Mouse (Mus musculus): ENCODE measurements around the gene Agtrap.
"Not testable (repeated sequence)": the region's sequence is repeated elsewhere in the genome, so short reads cannot be mapped to it uniquely, and the experiment has no call there.

The Agtrap gene

GRCm38 (mm10) chr4:148044113-148044512 lies 43.7 kb downstream of the Agtrap start:
- DNase-seq: no peak

GRCm38 (mm10) chr4:148043327-148043726 lies 44.5 kb downstream of the Agtrap start:
- not testable (repeated sequence) for DNase-seq

- peak; percentile 59 for DNase-seq
Measured at GRCm38 (mm10) chr4:148041611-148042191, 46.1 kb downstream of the Agtrap start.

DNA sequence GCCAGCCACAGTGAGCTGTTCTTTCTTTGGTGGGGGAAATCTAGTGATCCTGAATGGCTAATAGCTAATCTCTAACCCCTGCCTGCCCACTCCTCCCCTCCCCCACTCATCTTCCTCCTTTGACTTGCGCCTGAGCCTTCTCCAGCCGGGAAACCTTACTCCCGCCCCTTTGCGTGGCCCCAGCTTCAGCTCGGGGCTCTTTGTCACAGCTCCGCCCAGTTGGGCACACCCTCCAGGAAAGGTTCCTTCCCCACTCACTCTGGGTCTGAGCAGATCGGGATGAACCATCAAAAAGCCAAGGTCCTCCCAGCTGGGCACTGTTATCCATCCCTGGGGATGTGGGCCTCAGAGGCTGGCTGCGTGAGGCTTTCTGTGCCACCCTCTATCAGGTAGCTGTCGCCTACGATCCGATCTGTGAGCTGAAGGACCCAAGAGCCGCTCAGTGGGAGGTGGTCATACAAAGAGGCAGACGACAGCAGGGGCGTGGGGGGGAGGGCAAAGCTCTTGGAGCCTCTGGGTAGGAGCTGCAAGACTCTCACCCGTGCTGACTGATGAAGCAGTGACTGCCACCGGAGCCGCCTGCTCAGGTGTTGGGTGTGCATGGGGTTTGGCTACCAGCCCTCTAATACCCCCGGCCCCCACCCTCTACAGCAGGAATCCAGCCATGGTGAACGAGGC lies 46.8 kb downstream of the Agtrap start:
- peak; percentile 32 for DNase-seq

GRCm38 (mm10) chr4:148040029-148040830 lies 47.6 kb downstream of the Agtrap start:
- no peak for DNase-seq

- DNase-seq: no peak
Measured at GRCm38 (mm10) chr4:148039254-148040028, 48.4 kb downstream of the Agtrap start.

GRCm38 (mm10) chr4:148038600-148039253 lies 49.1 kb downstream of the Agtrap start, which contains the start of the genes Clcn6 and Mthfr:
Clcn6 (minus strand) TSS chr4:148038821.
Mthfr (plus strand) TSS chr4:148039077.
- peak; percentile 98 for DNase-seq

- DNase-seq: no peak
Measured at GRCm38 (mm10) chr4:148038079-148038599, 49.7 kb downstream of the Agtrap start.

DNA sequence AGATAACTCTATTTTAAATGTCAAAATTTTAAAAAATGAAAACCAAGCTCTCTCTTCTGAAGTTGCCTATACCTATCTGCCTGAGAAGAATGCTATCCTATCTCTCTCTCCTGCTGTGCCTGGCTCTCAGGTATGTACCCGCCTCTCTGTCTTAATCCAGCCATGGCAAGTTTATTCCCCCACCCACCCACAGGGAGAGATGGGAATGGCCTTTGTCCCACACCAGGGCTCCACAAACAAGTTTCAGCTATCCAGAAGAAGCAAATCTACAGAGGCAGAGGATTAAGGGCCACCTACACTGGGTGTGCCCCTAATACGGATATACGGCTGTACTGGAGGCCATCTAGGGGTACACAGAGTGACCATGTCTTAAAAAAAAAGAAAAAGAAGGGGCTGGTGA lies 52.4 kb downstream of the Agtrap start:
- DNase-seq: no peak

GRCm38 (mm10) chr4:148033858-148034410 lies 53.9 kb downstream of the Agtrap start:
- DNase-seq: no peak

GRCm38 (mm10) chr4:148030506-148030905 lies 57.3 kb downstream of the Agtrap start:
- DNase-seq: no peak

DNA sequence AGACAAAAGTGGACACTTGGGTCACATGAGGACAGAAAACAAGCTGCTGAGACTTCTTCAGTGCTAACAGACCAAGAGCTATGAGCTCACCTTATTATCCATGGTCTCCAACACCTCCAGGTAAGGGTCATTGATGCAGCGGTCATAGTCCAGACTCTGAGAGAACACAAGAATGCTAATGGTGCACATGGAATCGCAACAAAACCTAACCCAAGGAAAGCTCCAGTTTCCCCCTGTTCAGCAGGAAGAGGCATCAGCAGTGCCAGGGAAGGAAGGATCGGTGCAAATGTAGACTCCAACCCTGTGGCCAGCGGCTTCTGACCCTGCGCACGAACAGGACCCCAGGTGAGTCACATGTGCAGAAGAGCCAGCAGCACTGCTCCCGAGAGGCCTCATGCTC lies 58.5 kb downstream of the Agtrap start:
- DNase-seq: no peak

Measured in thymus, postnatal 25 days (tissue).